Mouse (Mus musculus) CD8-positive naive resting alpha-beta T cell, adult 57 days (primary cell): Measurements from ENCODE around the gene Rnf126. TPM values are rescaled to one million over a fixed set of nuclear protein-coding genes. Genes with fewer than 3 reads are reported as not detected.

Source experiments
- total RNA-seq: library from RNA; stranded (reverse); gene quantifications from one replicate; pipeline ENCODE4 v1.2.4, GENCODE M21; 2023

Rnf126 gene
- total RNA-seq, result 62.8 TPM

GRCm38 (mm10) chr10:79766508-79767325 is at the start of gene Rnf126:
Rnf126 (minus strand) TSS chr10:79766952.

GRCm38 (mm10) chr10:79793051-79793737 is 26.4 kb upstream of the Rnf126 start, which contains the start of gene Palm:
Palm (plus strand) TSS chr10:79793572.

GRCm38 (mm10) chr10:79790861-79791260 is 24.1 kb upstream of the Rnf126 start, which contains the start of gene Prss57:
Prss57 (minus strand) TSS chr10:79790961.

GRCm38 (mm10) chr10:79777103-79777531 is 10.4 kb upstream of the Rnf126 start, which contains the start of gene Fstl3:
Fstl3 (plus strand) TSS chr10:79777272.

GRCm38 (mm10) chr10:79754856-79755516 is 11.8 kb downstream of the Rnf126 start, which contains the start of gene Fgf22:
Fgf22 (plus strand) TSS chr10:79755076.

GRCm38 (mm10) chr10:79745898-79746773 is 20.6 kb downstream of the Rnf126 start, which contains the start of gene Polrmt:
Polrmt (minus strand) TSS chr10:79746581.

GRCm38 (mm10) chr10:79716254-79716987 is 50.3 kb downstream of the Rnf126 start, which contains the start of gene Hcn2:
Hcn2 (plus strand) TSS chr10:79716634.

Other genes starting within 250 kb of the Rnf126 start
- 1.7 TPM for gene Plpp2, start 233.2 kb downstream of the Rnf126 start, total RNA-seq
- gene Mier2, start 211.8 kb downstream of the Rnf126 start, total RNA-seq, result 47.6 TPM
- not detected for gene Theg, start 179.6 kb downstream of the Rnf126 start, total RNA-seq
- not detected for gene C2cd4c, start 152.9 kb downstream of the Rnf126 start, total RNA-seq
- not detected for gene Shc2, start 129.0 kb downstream of the Rnf126 start, total RNA-seq
- gene Odf3l2, start 121.2 kb downstream of the Rnf126 start, total RNA-seq, result not detected
- gene Madcam1, start 102.4 kb downstream of the Rnf126 start, total RNA-seq, result not detected
- 16.9 TPM for gene Tpgs1, start 97.6 kb downstream of the Rnf126 start, total RNA-seq
- gene Cdc34, start 84.8 kb downstream of the Rnf126 start, total RNA-seq, result 74.7 TPM
- gene Gzmm, start 77.9 kb downstream of the Rnf126 start, total RNA-seq, result 3.1 TPM
- gene Bsg, start 62.5 kb downstream of the Rnf126 start, total RNA-seq, result 108 TPM
- gene Hcn2, start 50.3 kb downstream of the Rnf126 start, total RNA-seq, result not detected
- 71.2 TPM for gene Polrmt, start 20.4 kb downstream of the Rnf126 start, total RNA-seq
- gene Fgf22, start 11.9 kb downstream of the Rnf126 start, total RNA-seq, result not detected
- 1.1 TPM for gene Fstl3, start 10.3 kb upstream of the Rnf126 start, total RNA-seq
- not detected for gene Prss57, start 24.0 kb upstream of the Rnf126 start, total RNA-seq
- gene Palm, start 26.6 kb upstream of the Rnf126 start, total RNA-seq, result 5.8 TPM
- gene Misp, start 54.0 kb upstream of the Rnf126 start, total RNA-seq, result not detected
- 606 TPM for gene Ptbp1, start 87.5 kb upstream of the Rnf126 start, total RNA-seq
- not detected for gene Prtn3, start 107.5 kb upstream of the Rnf126 start, total RNA-seq
- gene Plppr3, start 107.7 kb upstream of the Rnf126 start, total RNA-seq, result not detected
- gene Elane, start 119.3 kb upstream of the Rnf126 start, total RNA-seq, result not detected
- not detected for gene Cfd, start 123.9 kb upstream of the Rnf126 start, total RNA-seq
- 61.6 TPM for gene Med16, start 142.0 kb upstream of the Rnf126 start, total RNA-seq
- gene Gm26602, start 143.9 kb upstream of the Rnf126 start, total RNA-seq, result not detected
- 0.73 TPM for gene Kiss1r, start 150.0 kb upstream of the Rnf126 start, total RNA-seq
- gene R3hdm4, start 154.3 kb upstream of the Rnf126 start, total RNA-seq, result 102 TPM
- 7.3 TPM for gene Arid3a, start 160.1 kb upstream of the Rnf126 start, total RNA-seq
- 48.8 TPM for gene Wdr18, start 193.2 kb upstream of the Rnf126 start, total RNA-seq
- 0.58 TPM for gene Grin3b, start 203.8 kb upstream of the Rnf126 start, total RNA-seq
- gene Tmem259, start 217.4 kb upstream of the Rnf126 start, total RNA-seq, result 142 TPM
- 499 TPM for gene Cnn2, start 221.6 kb upstream of the Rnf126 start, total RNA-seq
- gene Abca7, start 229.5 kb upstream of the Rnf126 start, total RNA-seq, result 82.9 TPM
- gene Arhgap45, start 249.7 kb upstream of the Rnf126 start, total RNA-seq, result 806 TPM